Mouse (Mus musculus): ENCODE results near the gene Arid5b.

The Arid5b gene

DNA sequence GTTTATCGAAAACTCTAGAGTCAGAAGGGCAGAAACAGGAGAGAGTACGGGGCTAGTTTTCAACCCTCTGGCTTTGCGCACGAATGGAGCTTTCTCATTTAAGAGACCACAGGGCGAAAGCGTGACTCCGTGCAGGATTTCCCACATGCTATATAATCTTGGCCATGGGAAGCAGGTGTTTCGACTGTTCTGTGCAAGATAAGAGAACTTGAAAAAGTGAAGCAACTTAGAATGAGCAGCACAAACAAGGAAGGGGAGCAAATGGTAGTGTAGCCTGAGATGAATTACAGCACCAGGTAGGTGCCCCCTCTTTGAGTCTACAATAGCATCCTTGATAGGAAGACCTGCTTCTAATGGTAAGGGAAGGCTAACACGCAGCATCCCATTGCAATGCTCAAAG lies 118.8 kb downstream of the Arid5b start:
- no peak for DNase-seq

DNA sequence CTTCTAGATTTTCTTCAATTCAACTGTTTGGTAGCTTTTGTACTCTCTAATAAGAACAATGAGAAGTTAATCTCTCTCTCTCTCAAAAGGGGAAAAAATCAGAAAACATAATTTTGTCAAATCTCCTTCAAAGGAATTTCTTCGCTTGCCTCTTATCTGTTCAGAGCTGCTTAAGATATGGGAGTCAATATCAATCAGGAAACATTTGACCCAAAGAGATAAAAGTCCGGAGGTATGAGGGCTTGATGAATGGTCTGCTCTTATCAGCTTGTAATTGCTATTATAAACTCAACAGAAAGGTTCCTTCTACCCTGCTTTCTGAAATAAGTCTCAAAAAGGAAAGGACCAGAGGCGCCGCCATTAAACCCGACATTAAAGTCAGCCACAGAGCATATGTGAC lies 120.0 kb downstream of the Arid5b start:
- no peak for DNase-seq

DNA sequence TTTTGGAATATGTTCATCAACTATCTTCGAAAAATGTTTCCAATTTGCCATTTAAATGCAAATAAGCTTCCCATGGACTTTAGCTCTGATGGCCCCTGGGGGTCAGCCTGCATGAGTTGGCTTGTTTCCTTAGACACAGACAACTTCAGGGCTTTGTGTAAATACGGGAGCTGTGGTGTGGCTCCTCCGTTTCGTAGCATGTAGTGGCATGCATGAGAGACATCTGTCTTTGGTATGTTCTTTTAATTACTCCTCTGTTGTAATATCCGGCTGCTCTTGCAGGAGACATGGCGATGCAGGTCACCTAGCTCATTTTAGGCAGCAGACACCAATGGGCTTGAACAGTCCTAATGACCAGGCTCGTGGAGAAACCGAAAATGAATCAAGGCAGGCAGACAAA lies 121.0 kb downstream of the Arid5b start:
- no peak for DNase-seq

DNA sequence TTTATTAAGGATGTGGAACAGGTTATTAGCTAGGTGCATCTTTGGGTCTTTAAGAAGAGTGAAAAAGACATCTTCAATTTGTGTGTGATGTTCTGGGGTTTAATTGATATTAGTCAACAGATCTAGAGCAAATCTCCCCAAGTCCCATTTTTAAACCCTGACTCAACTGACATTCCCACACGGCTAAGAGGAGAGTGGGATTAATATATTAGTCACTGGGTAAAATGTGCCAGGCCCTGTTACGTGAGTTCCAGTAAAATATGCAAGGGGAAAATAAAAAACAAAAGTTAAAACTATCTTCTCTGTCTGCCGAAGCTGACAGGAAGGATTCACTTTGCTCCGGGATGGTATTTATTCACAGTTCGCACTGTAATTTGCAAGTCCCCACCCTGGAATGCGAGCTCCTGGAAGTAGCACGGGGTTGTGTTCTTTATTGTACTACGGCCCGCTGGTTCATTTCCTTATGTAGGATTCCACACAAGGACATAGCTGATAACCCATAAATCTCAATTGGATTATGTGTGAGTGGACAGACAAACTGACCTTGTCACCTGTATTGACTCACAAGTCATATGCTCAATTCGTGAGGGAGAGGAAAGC lies 121.8 kb downstream of the Arid5b start:
- DNase-seq, result no peak

DNA sequence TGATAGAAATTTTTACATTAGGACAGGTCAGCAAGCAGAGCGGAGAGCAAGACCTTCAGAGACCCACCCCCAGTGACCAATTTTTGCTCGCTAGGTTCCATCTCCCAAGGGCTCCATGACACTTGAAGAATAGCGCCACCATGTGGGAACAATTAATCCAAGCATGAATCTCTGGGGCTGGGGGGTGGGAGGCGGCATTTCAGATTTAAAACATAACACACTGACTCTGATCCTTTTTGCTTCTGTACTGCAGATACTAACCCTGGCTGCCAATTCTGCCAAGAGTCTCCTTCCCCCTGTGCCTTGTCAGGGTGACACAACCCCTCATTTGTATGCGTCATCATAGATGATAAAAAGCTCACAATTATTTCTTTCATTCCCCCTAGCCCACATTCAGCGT lies 122.4 kb downstream of the Arid5b start:
- no peak for DNase-seq

DNA sequence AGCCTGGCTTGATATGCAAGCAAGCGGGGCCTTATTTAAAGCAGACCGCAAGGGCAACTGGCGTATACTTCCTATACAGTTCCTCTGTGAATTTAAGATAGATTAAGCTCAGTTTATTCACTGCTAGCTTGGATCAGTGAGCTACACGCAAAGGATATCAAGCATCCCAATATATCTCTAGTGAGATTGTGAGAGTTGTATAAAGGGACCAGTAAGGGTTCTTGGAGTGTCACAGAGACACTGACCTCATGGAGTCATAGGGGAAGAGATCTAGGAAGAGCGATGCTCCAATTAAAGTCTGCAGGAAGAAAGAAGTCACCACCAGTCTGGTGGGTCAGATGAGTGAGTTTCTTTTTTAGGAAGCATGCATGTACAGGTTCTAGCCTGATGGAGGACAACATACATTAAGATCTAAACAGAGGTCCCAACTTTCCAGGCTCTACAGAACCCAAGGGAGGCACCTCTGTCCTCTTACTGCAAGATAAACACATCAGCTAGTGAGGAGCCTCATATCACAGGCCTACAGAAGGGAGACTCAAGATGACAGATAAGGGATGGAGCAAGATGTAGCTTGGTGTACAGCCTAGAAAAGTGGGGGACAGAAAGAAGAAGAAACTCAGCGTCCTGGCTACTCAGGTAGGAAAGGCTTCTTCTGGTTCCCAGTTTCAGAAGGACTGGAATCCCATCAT lies 123.0 kb downstream of the Arid5b start:
- DNase-seq, result no peak

DNA sequence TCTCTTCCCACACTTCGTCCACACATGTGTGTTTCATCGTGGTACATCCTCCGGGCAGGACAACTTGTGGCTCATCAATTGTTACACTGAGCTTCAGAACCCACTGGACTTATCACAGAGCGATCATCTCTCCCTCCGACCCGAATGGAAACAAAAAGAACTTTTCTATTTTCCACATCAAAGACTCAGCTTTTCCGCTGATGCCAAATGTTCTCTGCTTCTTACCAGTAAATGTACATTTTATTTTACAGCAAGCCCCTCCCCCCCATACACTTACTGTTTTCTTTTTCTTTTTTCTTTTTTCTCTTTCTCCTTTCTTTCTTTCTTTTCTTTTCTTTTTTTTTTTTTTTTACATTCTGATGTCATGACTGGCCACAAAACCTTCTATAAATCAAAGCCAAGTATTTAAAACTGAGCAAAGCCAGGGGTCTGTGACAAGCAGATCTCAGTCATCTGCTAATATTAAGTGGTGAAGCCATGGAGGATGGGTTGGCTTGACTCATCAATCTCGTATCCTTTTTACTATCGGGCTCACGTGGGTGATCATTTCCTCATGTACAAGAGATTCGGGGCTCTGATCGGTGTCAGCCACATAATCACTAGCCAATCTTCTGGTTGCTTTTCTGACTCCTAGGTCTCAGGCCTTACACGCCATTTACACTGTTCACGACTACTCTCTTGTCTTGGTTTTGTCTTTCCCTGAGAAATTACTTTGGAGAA lies 124.3 kb downstream of the Arid5b start:
- DNase-seq, result no peak

DNA sequence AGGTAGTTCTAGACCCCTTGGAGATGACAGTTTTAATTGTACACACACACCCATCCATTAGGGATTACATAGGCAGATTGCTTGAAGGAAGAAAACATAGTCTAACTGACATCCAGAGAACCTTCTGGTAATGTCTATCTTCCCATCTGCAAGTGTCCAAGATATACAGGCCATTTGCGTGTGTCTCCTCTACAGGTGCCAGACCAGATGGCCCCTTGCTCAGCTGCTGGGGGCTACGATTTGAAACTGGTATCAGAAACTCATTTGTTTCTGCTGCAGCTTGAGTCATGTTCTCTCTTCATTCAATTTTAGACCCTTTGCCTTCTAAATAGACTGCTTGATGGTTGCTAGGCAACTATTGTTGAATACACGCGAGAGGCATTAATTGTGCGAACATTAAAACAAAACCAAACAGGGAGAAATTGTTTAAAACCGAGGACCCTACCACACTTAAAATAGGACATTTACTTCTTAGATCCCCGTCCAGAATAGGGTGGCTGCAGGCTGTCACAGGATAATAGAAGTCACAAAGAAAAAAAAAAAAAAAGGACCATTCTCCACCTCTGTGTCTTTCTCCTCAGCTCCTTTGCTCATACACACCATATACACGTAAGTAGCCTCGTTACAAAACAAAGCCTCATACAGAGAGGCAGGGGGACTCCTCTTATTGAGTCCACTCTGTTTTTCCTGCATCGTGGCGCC lies 125.0 kb downstream of the Arid5b start:
- DNase-seq, result no peak

DNA sequence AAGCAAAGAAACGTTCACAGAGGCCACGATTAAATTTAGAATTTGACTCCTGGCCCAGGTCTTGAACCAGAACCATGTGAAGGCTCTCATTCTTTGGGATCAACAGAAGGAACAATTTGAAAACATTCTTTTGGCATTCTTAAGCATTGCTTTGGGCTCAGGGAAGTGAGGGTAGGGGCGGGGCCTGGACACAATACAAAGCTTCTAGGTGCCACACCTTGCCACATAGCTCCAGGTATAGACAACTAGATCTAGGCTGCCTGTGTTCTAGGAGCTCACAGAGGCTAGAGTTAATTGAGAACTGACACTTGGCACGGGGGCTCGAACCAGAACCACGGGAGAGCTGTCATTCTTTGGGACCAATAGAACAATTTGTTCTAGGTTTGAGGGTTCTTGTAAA lies 130.0 kb downstream of the Arid5b start:
- DNase-seq, result no peak

DNA sequence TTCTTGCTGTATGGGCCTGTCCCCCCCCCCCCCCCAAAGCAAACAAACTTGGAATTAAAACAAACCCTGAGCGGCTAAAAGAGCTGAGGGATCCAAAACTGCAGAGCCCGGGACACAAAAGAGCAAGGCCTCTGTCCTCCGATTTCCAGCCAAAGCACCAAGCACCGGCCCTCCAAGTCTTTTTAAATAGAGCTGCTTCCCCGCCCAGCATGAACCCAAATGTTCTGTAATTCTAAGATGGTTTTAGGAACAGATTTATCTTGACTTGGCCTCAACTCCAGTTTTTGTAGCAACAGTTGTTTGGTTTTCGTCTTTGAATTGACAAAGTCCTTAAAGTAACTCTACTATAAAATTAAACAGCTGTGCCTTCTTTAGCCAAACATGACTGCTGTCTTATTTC lies 130.8 kb downstream of the Arid5b start:
- no peak for DNase-seq

DNA sequence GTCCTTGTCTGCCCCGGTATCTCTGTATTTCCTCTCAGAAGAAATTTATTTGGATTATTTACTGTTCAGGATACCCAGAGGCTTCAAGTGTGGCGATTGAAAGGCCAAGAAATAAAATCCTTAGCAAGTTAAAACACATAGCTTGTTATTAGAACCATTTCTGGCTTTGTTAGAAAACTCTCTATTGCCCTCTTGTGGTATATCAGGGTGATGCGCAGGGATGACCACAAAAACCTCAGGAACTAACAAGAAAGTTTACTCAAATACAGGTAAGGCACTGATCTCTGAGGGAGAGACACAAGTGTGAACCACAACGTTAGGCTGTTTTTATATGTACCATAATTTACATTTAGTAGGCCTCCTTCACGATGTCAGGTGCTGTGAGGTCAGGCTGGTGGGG lies 131.7 kb downstream of the Arid5b start:
- DNase-seq, result peak; percentile 67

DNA sequence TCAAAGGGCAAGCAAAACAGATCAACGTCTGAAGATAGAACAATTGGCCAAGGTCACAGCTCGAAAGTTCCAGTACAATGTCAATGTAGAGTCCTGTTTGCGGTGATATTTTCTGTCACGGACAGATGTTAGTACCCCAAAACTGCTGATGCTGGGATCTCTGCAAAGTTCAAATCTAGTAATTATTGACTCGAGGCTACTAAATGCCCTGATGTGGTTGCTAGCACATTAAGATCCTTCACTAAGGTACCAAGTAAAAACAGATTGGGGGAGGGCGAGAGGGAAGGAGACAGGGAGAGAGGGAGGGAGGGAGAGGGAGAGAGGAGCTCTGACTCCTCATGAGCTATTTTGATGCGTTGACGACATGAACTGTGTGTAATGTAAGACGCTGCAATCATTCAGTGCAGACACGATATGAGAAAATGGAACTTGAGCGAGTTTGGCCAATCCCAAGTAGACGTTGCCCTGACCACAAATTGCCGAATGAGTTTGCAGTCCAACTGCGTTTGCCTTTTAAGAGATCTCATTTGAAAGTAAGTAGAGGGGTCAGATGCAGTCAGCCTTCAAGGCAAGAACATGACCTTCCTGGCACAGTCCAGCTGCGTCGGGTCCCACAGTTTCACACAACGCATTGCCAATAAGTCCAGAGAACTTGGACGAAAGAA lies 133.1 kb downstream of the Arid5b start:
- peak; percentile 54 for DNase-seq

DNA sequence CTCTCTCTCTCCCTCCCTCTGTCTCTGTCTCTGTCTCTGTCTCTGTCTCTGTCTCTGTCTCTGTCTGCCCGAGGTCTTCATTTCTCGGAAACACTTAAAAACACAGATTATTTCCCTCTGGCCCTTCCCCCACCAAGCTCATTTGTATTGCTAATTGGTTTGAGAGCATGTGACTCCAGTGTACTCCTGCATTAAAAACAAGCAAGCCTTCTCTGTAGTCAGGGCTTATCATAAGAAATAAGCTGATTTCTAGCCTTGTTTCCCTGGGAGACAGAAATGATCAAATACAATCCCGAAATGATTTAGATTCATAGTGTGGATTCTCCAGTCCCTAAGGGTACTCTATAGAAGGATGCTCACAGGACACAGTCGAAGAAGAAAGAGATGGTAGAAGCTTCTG lies 136.0 kb downstream of the Arid5b start:
- no peak for DNase-seq

DNA sequence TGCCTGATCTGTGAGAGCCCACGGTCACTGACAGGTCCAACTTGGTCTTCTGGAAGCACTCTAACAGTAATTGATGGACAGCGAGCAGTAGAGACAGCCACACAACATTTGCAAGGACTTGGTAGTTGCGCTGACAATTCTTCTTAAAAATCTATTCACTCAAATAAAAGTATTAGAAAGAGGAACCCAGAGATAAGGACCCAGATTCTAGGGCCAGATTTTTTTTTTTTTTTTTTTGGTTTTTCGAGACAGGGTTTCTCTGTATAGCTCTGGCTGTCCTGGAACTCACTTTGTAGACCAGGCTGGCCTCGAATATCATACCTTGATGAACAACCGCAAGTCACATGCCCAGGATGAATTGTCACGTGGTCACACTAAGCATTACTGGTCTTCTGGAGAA lies 137.0 kb downstream of the Arid5b start:
- DNase-seq, result no peak

DNA sequence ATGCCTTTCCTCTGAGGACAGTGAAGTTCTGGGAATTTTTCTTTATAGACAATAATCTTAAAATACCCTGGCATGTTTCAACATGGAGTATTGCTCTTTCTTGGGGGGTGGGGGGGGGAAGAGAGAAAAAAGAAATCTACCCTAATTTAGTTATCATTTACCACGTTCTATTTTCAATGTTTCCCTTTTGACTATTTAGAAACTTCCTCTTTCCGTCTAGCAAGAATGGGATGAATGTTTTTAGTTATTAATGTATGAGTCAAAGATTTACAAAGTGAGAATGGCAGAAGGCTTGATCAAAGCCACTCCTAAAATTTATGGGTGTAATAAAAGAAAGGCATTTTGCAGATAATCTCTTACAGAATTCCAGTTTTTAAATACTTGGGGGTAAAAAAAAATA lies 137.7 kb downstream of the Arid5b start:
- DNase-seq, result no peak

DNA sequence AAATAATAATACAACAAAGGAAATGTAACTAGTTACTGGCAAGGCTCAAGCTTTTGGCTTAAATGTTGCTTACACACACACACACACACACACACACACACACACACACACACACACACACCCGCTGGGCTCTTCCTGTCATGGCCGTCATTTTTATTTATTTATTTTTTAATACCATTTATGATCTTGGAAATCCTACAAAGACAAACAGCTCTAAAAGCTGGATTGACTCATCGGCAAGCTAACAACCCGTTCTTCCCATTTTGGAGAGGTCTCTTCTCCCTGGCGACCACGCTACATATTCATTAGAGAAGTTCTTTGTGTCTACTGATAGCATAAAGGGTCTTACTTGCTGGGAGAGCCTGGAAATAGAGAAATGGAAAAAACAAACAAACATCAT lies 138.2 kb downstream of the Arid5b start:
- DNase-seq, result no peak

DNA sequence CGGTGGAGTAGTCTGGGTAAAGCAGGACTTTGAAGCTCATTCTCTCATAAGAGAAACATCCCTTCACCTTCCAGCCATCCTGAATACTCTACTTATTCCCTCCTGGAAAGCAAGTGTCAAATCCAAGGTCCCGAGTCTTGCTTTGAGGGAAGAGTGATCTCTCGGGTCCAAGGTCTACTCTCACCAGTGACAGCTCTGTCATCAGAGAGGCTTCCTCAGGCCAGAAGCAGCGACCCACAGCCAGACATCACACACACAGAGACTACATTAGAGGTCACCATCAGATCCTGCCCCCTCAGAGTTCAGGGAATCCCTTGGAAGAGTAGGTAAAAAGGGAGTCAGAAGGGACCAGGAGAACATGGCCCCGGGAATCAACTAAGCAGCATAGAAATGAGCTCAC lies 140.4 kb downstream of the Arid5b start:
- no peak for DNase-seq

DNA sequence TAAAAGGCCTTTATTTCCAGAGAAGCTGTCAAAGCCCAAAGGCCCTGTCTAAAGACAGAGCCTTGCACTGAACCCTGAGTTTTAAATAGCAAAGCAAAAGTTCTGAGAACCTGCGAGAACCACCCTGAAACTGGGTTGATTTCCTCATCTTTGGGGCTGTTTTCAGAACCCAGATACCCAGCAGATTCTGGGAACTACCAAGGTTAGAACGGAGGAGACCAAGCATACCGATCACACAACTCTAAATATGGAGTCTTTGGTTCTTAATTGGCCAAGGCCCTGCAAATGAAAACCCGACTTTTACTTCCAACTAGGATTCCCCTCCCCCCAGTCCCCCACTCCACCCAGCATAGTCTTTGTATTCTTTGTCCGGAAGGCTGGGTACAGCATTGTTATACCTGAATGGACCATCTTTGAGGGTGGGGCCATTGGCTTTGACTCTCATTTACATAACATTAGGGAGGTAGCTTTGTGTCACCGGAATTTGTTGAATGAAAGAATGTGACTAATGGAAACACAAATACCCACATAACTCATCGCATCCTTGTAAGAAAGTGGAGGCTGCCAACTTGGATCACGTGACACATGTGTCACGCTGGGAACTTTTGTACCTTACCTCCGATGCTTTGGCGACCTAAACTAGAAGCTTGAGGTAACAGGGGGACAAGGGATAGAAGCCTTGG lies 141.2 kb downstream of the Arid5b start:
- no peak for DNase-seq

DNA sequence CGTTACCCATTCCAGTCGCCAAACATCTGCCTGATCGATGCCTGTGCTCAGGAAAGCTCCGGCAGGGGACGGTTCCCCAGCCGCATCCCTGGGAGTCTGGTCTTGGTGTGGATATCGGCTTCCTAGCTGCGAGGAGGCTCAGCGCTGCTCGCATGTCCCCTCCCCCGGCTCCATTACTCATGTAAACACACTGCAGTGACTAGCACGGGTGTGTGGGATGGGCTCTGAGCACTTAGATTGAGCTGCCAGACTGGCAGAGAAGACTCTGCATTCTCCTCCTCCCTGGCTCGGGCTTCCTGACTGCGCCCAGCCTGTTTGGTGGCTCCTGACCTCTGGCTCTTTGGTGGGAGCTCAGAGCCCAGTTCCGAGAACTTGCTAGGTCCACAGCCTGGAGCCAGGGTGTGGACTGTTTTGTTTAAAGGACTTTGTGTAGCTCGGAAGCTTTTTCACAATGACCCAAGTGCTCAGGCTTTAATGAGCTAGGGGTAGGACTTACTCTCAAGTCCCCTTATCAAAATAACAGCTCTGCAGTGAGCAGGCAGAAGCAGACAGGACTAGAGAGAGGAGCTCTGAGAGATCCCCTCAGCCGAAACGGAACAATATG lies 142.0 kb downstream of the Arid5b start:
- DNase-seq, result peak; percentile 86

DNA sequence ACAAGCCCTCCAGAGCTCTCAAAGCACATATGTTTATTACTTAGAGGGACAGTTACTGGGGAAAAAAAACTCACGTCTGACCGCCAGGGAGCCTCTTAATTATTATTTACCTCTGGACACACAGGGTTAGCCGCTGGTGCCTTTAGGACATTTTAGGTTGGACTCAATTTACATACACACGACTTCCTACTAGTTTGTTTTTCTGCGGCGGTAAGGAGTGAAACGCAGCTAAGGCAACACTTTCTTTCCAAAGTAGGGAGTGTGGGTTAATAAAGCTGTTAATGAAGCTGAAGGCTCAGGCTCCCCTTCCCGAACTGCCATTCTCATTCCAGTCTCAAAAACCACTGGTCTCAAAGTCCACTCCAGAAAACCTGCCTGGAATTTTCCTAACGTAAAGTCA lies 142.5 kb downstream of the Arid5b start:
- DNase-seq, result no peak

DNA sequence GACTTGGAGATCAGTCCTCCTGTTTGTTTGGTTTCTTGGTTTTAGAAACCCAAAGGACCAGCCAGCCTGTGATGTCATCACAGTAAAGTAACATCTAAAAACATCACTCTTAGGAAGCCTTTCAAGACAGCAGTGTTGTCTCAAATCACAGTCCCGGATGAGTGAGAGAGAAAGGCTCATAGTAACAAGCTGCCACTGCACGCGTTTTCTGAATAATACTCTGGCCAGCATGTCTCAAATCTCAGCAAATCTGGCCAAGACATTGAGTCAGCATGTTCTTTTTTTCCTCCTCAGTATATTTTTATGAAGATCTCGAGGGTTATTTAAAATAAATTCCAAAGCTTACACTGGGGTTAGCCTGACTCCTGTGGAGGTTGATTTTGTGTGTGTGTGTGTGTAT lies 143.1 kb downstream of the Arid5b start:
- no peak for DNase-seq

DNA sequence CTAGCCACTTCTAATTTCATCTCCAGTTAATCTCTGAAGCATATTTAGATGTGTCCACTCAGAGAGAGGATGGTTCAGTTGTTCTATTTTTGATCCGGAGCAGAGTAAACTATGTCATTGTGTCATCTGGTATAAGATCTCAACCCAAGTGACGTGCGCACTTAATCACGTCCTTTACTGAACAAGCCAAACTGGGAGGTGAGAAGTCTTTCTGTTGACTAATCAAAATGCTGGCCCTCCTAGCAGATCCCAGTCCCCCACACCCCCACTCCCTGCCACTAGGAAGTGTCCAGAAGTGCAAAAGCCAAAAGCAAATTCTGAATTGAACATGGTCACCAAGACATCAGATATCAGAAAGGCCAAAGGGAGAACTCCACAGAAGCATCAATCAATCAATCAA lies 144.0 kb downstream of the Arid5b start:
- no peak for DNase-seq

All from kidney, adult 18-20 months (tissue).